Mouse (Mus musculus): ENCODE measurements around the gene Aqp8. TPM values are rescaled to one million over a fixed set of nuclear protein-coding genes. Genes with fewer than 3 reads are reported as not detected.
A peak's percentile ranks its signal among the peaks of the same experiment; 100 is the strongest.

Aqp8 gene
- polyA plus RNA-seq, 2 experiments = 3.8 to 6.5 TPM

GRCm38 (mm10) chr7:123463569-123463968, 1.5 kb downstream of the Aqp8 start:
- Histone ChIP-seq H3K4me1 (replicated peaks; ENCODE audit: control insufficient read depth in 2 of 2, insufficient read depth in 2 of 2, low read length in 1 of 2) (peaks cover 39 to 49% of the 10 kb centered on the region in 2 experiments), H3K4me3 (ENCODE audit: insufficient read depth in 1 of 2, low read depth in 2 of 2, low read length in 2 of 2) (no peak overlapping the region), H3K9ac (replicated peaks) (no peak overlapping the region), H3K9me3 (ENCODE audit: control insufficient read depth, low read length) (no peaks in the 10 kb centered on the region), H3K27me3 (ENCODE audit: control insufficient read depth, insufficient read depth, low read length) (no peaks in the 10 kb centered on the region), H3K27ac (no peak overlapping the region), H3K36me3 (replicated peaks; ENCODE audit: control insufficient read depth, insufficient read depth, low read depth) (no peaks in the 10 kb centered on the region), H3K4me2 (ENCODE audit: low read depth) (no peak overlapping the region)
- no peak for DNase-seq (ENCODE audit: low read depth in 3 of 3, low spot score in 3 of 3)
- TF ChIP-seq CTCF (IDR thresholded peaks at IDR 0.05; ENCODE audit: low read depth) = no peak
- TF ChIP-seq EP300 (IDR thresholded peaks at IDR 0.05; ENCODE audit: low read depth) = no peak
- WGBS (ENCODE audit: insufficient replicate concordance) = 63% methylated on average over 4 of the region's 4 CpGs
- ATAC-seq (ENCODE audit: insufficient read depth) = no peak

- Histone ChIP-seq H3K4me3 (ENCODE audit: insufficient read depth in 1 of 2, low read depth in 2 of 2, low read length in 2 of 2) (no peak overlapping the region), H3K9me3 (ENCODE audit: control insufficient read depth, low read length) (no peaks in the 10 kb centered on the region), H3K4me2 (ENCODE audit: low read depth) (no peak overlapping the region), H3K36me3 (replicated peaks; ENCODE audit: control insufficient read depth, insufficient read depth, low read depth) (no peaks in the 10 kb centered on the region), H3K9ac (replicated peaks) (no peak overlapping the region), H3K4me1 (replicated peaks; ENCODE audit: control insufficient read depth in 2 of 2, insufficient read depth in 2 of 2, low read length in 1 of 2) (peaks cover 19 to 28% of the 10 kb centered on the region in 2 experiments), H3K27ac (no peak overlapping the region), H3K27me3 (ENCODE audit: control insufficient read depth, insufficient read depth, low read length) (no peaks in the 10 kb centered on the region)
- 26% methylated on average over 6 of the region's 6 CpGs for WGBS (ENCODE audit: insufficient replicate concordance)
- DNase-seq (ENCODE audit: low read depth in 3 of 3, low spot score in 3 of 3) (peak in 2 of 3 experiments; percentile 49 to 53), ATAC-seq (ENCODE audit: insufficient read depth) (no peak)
- TF ChIP-seq CTCF (IDR thresholded peaks at IDR 0.05; ENCODE audit: low read depth) (peak; percentile 97), EP300 (IDR thresholded peaks at IDR 0.05; ENCODE audit: low read depth) (no peak)
These were observed 3.7 kb downstream of the Aqp8 start for GRCm38 (mm10) chr7:123465692-123466387.

- H3K4me3 ChIP-seq (ENCODE audit: insufficient read depth in 1 of 2, low read depth in 2 of 2, low read length in 2 of 2) = no peak overlapping the region
- no peaks in the 10 kb centered on the region for H3K27me3 ChIP-seq (ENCODE audit: control insufficient read depth, insufficient read depth, low read length)
- peaks cover 0 to 7% of the 10 kb centered on the region in 2 experiments; a peak in 2 of 4 replicates for H3K4me1 ChIP-seq (replicated peaks; ENCODE audit: control insufficient read depth in 2 of 2, insufficient read depth in 2 of 2, low read length in 1 of 2)
- TF ChIP-seq EP300 (IDR thresholded peaks at IDR 0.05; ENCODE audit: low read depth) = no peak
- TF ChIP-seq CTCF (IDR thresholded peaks at IDR 0.05; ENCODE audit: low read depth) = no peak
- ATAC-seq (ENCODE audit: insufficient read depth) (no peak), DNase-seq (ENCODE audit: low read depth in 3 of 3, low spot score in 3 of 3) (no peak)
- WGBS (ENCODE audit: insufficient replicate concordance) = 74% methylated on average over 1 of the region's 1 CpGs
- H3K4me2 ChIP-seq (ENCODE audit: low read depth) = no peak overlapping the region
- no peaks in the 10 kb centered on the region for H3K36me3 ChIP-seq (replicated peaks; ENCODE audit: control insufficient read depth, insufficient read depth, low read depth)
- no peak overlapping the region for H3K27ac ChIP-seq
- no peak overlapping the region for H3K9ac ChIP-seq (replicated peaks)
- no peaks in the 10 kb centered on the region for H3K9me3 ChIP-seq (ENCODE audit: control insufficient read depth, low read length)
These were observed 5.9 kb downstream of the Aqp8 start for GRCm38 (mm10) chr7:123467961-123468360.

- ATAC-seq (ENCODE audit: insufficient read depth) (no peak), DNase-seq (ENCODE audit: low read depth in 3 of 3, low spot score in 3 of 3) (no peak)
- 69% methylated on average over 5 of the region's 5 CpGs for WGBS (ENCODE audit: insufficient replicate concordance)
- Histone ChIP-seq H3K4me3 (ENCODE audit: insufficient read depth in 1 of 2, low read depth in 2 of 2, low read length in 2 of 2) (no peak overlapping the region), H3K4me1 (replicated peaks; ENCODE audit: control insufficient read depth in 2 of 2, insufficient read depth in 2 of 2, low read length in 1 of 2) (no peaks in the 10 kb centered on the region), H3K27ac (no peak overlapping the region), H3K9me3 (ENCODE audit: control insufficient read depth, low read length) (no peaks in the 10 kb centered on the region), H3K36me3 (replicated peaks; ENCODE audit: control insufficient read depth, insufficient read depth, low read depth) (no peaks in the 10 kb centered on the region), H3K4me2 (ENCODE audit: low read depth) (no peak overlapping the region), H3K9ac (replicated peaks) (no peak overlapping the region), H3K27me3 (ENCODE audit: control insufficient read depth, insufficient read depth, low read length) (no peaks in the 10 kb centered on the region)
- TF ChIP-seq EP300 (IDR thresholded peaks at IDR 0.05; ENCODE audit: low read depth) = no peak
- no peak for TF ChIP-seq CTCF (IDR thresholded peaks at IDR 0.05; ENCODE audit: low read depth)
These were observed 25.6 kb downstream of the Aqp8 start for GRCm38 (mm10) chr7:123487703-123488102.

GRCm38 (mm10) chr7:123499481-123500238, 37.6 kb downstream of the Aqp8 start:
- TF ChIP-seq EP300 (IDR thresholded peaks at IDR 0.05; ENCODE audit: low read depth) = no peak
- no peak for TF ChIP-seq CTCF (IDR thresholded peaks at IDR 0.05; ENCODE audit: low read depth)
- DNase-seq (ENCODE audit: low read depth in 3 of 3, low spot score in 3 of 3) = no peak
- WGBS (ENCODE audit: insufficient replicate concordance) = 40% methylated on average over 19 of the region's 19 CpGs
- no peak for ATAC-seq (ENCODE audit: insufficient read depth)
- Histone ChIP-seq H3K9me3 (ENCODE audit: control insufficient read depth, low read length) (no peaks in the 10 kb centered on the region), H3K27ac (no peak overlapping the region), H3K9ac (replicated peaks) (no peak overlapping the region), H3K4me2 (ENCODE audit: low read depth) (peak overlapping the region; percentile 56), H3K36me3 (replicated peaks; ENCODE audit: control insufficient read depth, insufficient read depth, low read depth) (no peaks in the 10 kb centered on the region), H3K4me1 (replicated peaks; ENCODE audit: control insufficient read depth in 2 of 2, insufficient read depth in 2 of 2, low read length in 1 of 2) (no peaks in the 10 kb centered on the region), H3K27me3 (ENCODE audit: control insufficient read depth, insufficient read depth, low read length) (peaks cover 8% of the 10 kb centered on the region), H3K4me3 (ENCODE audit: insufficient read depth in 1 of 2, low read depth in 2 of 2, low read length in 2 of 2) (peak overlapping the region; percentile 43 to 45)

Measured in liver, embryonic 14.5 days (tissue).